Mouse (Mus musculus): ENCODE results near the gene Ppt1.
"Not testable (repeated sequence)": the region's sequence is repeated elsewhere in the genome, so short reads cannot be mapped to it uniquely, and the experiment has no call there.

Ppt1 gene

DNA sequence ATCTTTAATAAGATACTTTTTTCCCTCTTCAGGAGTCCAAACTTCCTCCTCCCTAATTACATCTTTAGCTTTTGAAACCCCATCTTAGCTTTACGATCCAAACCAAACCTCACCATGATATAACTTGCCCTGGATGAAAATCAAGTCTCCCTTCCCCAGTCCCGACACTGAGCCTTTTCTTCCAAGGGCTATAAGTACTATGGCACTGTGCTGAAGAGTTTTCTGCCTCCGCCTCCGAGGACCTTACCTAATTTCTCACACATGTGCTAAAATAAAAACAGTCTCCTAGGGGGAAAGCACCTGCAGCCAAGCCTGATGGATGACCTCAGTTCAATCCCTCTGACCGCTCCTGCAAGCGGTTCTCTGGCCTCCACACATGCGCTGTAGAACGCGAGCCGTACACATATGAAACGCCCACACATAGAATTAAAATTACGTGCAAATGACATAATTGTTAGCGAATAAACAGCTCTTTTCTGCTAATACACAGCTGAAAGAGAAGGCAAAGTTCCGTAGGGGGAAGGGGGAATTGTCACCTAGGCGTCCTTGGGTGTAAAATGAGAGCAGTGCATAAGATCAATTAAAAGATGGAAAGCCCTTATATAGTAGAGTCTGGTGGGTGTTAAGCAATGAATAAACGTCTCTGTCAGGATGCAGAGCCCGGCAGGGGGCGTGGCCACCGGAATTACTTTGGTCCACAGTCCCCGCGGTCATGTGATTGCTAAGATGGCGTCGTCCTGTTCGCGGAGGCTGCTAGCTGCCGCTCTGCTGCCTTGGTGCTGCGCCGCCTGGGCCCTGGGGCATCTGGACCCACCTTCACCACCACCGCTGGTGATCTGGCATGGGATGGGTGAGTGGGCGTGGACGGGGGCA is at the start of gene Ppt1:
Ppt1 (plus strand) TSS at position 713 of the 873 bp plus-strand sequence.
- DNase-seq (ENCODE audit: low spot score): peak; percentile 81

- DNase-seq (ENCODE audit: low spot score): no peak
Measured at GRCm38 (mm10) chr4:122789335-122790089, 46.5 kb upstream of the Ppt1 start.

DNA sequence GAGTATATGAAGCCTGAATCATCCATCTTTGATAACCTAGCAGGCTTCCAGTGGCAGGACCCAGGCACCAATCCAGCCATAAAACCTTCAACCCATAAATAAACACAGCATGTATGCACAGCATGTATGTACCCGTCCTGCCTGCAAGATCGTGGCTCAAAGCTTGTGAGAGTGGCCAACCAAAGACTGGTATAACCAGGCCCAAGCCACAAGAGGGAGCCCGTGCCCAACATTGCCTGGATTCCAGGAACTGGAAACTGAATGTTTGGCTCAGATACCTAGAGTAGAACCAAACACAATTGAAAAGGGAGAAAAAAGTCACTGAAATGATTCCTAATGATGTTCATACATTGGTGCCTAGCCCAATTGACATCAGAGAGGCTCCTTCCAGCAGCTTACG is 27.9 kb upstream of the Ppt1 start:
- peak; percentile 87 for DNase-seq (ENCODE audit: low spot score)

DNA sequence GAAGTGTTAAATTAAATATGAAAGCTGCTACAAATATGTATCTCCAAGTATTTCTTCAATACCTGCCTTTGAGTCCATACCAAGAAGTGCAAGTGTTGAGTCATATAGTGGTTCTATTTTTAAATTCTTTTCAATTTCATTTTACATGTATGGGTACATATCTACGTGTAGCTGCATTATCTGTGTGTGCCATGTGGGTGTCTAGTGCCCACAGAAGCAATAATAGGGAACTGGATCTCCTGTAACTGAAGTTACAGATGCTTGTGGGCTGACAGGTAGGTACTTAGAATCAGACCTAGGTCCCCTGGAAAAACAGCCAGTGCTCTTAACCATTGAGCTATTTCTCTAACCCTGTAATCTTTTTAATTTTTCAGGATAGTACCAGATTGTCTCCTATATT is 24.9 kb upstream of the Ppt1 start:
- no peak for DNase-seq (ENCODE audit: low spot score)

GRCm38 (mm10) chr4:122811824-122812223 is 24.2 kb upstream of the Ppt1 start:
- DNase-seq (ENCODE audit: low spot score): no peak

- no peak for DNase-seq (ENCODE audit: low spot score)
Measured at GRCm38 (mm10) chr4:122816202-122816601, 19.8 kb upstream of the Ppt1 start.

GRCm38 (mm10) chr4:122820941-122821340 is 15.1 kb upstream of the Ppt1 start:
- DNase-seq (ENCODE audit: low spot score): not testable (repeated sequence)

DNA sequence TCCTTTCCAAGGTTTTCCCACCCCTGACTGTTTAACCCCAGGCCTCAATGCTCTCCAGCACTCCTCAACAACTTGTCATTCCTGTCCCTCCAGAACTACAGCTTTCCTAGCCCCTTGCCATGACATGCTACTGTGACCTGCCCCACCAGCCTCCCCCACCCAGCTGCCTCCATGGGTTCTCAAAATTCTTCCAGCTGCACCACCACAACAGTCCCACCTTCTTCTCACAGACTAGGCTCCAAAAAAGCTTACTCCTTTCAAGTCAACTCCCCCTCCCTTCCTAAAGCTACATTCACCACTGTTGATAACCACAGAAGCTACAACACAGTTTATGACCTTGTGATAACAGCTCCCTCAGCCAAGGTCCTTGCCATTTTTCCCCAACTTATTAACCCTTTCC is 8.4 kb upstream of the Ppt1 start:
- no peak for DNase-seq (ENCODE audit: low spot score)

- DNase-seq (ENCODE audit: low spot score): no peak
Measured at GRCm38 (mm10) chr4:122829339-122829738, 6.7 kb upstream of the Ppt1 start.

DNA sequence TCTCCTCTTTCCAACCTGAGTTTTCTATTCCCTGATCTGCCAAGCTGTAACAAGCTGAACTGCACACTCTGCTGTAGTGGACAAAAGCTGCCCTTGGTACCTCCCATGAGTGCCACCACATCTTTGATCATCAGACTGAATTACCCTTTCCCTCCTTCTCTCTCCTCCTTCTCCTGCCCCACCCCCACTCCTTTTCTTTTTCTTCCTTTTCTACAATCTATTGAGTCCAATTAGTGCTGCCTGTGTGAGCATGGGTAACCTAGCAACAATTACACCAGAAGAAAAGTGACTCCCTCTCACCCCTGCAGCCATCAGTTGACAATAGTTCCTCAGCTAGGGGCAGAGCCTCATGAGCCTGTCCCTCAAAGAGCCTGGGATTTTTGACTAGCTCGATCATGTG is 4.2 kb upstream of the Ppt1 start:
- no peak for DNase-seq (ENCODE audit: low spot score)

GRCm38 (mm10) chr4:122836403-122836775 is 347 bp downstream of the Ppt1 start:
- DNase-seq (ENCODE audit: low spot score): no peak

- no peak for DNase-seq (ENCODE audit: low spot score)
Measured at GRCm38 (mm10) chr4:122837180-122837730, 1.2 kb downstream of the Ppt1 start.

DNA sequence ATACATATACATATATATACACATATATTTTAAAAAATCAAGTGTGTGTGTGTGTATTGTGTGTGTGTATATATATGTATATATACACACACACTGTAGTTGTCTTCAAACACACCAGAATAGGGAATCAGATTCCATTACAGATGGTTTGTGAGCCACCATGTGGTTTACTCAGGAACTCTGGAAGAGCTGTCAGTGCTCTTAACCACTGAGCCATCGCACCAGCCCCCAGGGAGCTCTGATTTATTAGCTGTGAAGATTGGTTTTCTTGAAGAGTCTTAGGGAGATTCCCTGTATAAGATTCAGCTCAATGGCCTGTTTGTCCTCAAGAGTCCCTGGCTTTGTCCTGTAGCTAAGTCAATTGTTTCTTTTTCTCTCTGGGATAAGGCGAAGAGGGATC is 2.0 kb downstream of the Ppt1 start:
- no peak for DNase-seq (ENCODE audit: low spot score)

GRCm38 (mm10) chr4:122838416-122838815 is 2.4 kb downstream of the Ppt1 start:
- no peak for DNase-seq (ENCODE audit: low spot score)

GRCm38 (mm10) chr4:122848150-122848621 is 12.1 kb downstream of the Ppt1 start:
- peak; percentile 72 for DNase-seq (ENCODE audit: low spot score)

GRCm38 (mm10) chr4:122851535-122851934 is 15.5 kb downstream of the Ppt1 start:
- DNase-seq (ENCODE audit: low spot score): no peak

- no peak for DNase-seq (ENCODE audit: low spot score)
Measured at GRCm38 (mm10) chr4:122853691-122854090, 17.6 kb downstream of the Ppt1 start.

GRCm38 (mm10) chr4:122854770-122855169 is 18.7 kb downstream of the Ppt1 start:
- no peak for DNase-seq (ENCODE audit: low spot score)

DNA sequence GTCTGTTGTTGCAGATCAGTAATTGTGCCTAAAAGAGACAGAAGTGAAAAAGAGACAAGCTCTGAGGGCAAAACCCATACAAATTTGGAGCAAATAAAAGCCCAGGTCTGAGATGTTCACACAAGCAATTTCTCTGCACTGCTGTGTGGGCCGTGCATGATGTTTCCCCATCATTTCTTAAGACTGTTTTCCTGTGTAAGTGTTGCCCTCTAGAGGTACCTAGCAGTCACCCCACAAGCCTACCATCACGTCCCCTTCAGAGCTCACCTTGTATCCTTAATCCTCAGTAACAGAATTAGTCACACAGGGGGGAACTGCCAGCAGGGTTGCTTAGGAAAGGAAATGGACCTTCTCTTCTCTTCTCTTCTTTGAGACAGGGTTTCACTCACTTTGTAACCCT is 21.9 kb downstream of the Ppt1 start:
- no peak for DNase-seq (ENCODE audit: low spot score)

- peak; percentile 12 for DNase-seq (ENCODE audit: low spot score)
Measured at GRCm38 (mm10) chr4:122859096-122859674, 23.1 kb downstream of the Ppt1 start.

DNA sequence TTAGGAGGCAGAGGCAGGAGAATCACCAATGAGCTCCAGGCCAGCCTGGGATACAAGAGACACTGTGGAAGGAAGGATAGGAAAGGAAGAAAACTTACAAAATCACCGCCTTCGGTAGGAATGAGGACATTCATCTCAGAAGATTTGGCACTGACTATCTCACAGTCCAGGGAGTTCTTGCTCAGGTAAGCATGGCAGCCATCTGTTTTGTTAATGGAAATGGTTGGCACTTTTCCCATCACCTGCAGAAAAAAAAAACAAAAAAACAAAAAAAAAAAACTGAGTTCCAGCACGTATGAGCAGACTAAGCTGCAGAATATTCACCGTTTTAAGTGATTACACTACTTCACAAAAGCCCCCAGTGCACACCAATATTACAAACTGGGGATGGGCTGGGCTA is 25.8 kb downstream of the Ppt1 start:
- DNase-seq (ENCODE audit: low spot score): no peak

- no peak for DNase-seq (ENCODE audit: low spot score)
Measured at GRCm38 (mm10) chr4:122868041-122868440, 32.0 kb downstream of the Ppt1 start.

Data from adipocyte (in vitro differentiated cells).